Mouse (Mus musculus) kidney, adult 2 months (tissue): ENCODE data around the gene Scd4.

ENCODE experiments used
- CTCF ChIP-seq: fragments of 200-500 bp; conservative IDR thresholded peaks from 2 replicates; pipeline ENCODE4 v1.5.1; 2011; ENCODE audit warnings: low read depth, mild to moderate bottlenecking, control low read depth, low read length, moderate library complexity, mixed read lengths; ENCODE audit not compliant: insufficient read depth, insufficient read length
- POLR2A ChIP-seq: fragments of 200-500 bp; IDR thresholded peaks from one replicate; pipeline ENCODE4 v1.6.1; 2011; ENCODE audit warnings: low read depth, low read length, control low read depth

DNA sequence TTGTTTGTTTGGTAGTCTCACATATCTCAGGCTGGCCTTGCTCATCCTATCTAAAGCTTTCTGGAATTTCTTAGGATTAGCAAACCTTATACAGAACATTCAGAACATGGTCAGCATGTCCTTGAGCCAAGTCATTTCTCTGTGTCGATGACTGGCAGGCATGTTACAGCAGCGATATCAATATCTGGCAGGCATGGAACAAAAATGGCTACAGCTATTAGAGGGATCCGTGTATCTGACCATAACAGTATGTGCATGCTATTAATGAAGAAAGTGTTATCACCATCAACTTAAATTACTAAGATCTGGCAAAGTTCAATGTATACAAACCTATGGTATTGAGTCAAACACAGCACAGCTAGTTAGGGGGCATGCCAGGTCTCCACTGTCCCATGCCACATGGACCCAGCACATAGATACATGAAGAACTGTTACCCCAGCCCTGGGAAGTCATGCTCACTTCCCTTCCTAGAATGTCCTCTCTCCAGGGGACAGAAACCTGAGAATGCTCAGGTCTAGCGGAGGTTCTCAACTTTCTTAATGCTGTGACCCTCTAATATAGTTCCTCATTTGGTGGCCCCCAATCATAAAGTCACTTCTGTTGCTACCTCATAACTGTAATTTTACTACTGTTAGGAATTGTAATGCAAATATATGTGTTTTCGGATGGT is 59.6 kb downstream of the Scd4 start:
- TF ChIP-seq CTCF, result no peak
- TF ChIP-seq POLR2A, result no peak
